ENCODE assay signal across 23 mouse cellular contexts in genomic region chr6:112302814-112303383, GRCm38 (mm10). TPM values are rescaled to one million over a fixed set of nuclear protein-coding genes. Genes with fewer than 3 reads are reported as not detected.
DNase-seq lines count a peak whose midpoint lies in the region; ATAC-seq and TF ChIP-seq lines count a peak whose summit lies in the region.
"Had no signal": no experiment of that assay in that cellular context is flagged by ENCODE, and none has a peak within 500 bp of the region (broad histone marks: within the 10 kb centered on the region; RNA-seq: fewer than 3 reads in every experiment).

No protein-coding gene starts in this region.

- peaks cover 37% of the 10 kb centered on the region for H3K4me1 ChIP-seq in heart, embryonic 16.5 days (ENCODE audit: control insufficient read depth, insufficient read depth, low read length)
- H3K4me1 ChIP-seq in stomach, embryonic 14.5 days (ENCODE audit: control insufficient read depth, insufficient read depth, low read length): 0 out of 2 replicates have a peak, but pooled peaks cover 2% of the 10 kb centered on the region
- no peaks in the 10 kb centered on the region for H3K4me1 ChIP-seq in stomach, postnatal 0 days (replicated peaks; ENCODE audit: control insufficient read depth, insufficient read depth)
- H3K4me1 ChIP-seq: hindbrain, embryonic 12.5 days; midbrain, embryonic 13.5 days had no signal

- H3K9me3 ChIP-seq in heart, embryonic 16.5 days (replicated peaks; ENCODE audit: control insufficient read depth, low read length): no peaks in the 10 kb centered on the region
- H3K9me3 ChIP-seq in stomach, embryonic 14.5 days (ENCODE audit: control insufficient read depth, low read depth, low read length): no peaks in the 10 kb centered on the region
- no peaks in the 10 kb centered on the region for H3K9me3 ChIP-seq in stomach, postnatal 0 days (ENCODE audit: control insufficient read depth, low read length)
- H3K9me3 ChIP-seq: embryonic facial prominence, embryonic 15.5 days; hindbrain, embryonic 12.5 days; midbrain, embryonic 13.5 days; stomach, embryonic 15.5 days had no signal

- H3K27me3 ChIP-seq in heart, embryonic 16.5 days (ENCODE audit: control insufficient read depth, insufficient read depth, low read length): no peaks in the 10 kb centered on the region
- no peaks in the 10 kb centered on the region for H3K27me3 ChIP-seq in stomach, embryonic 14.5 days (ENCODE audit: control insufficient read depth, insufficient read depth, low read length)
- no peaks in the 10 kb centered on the region for H3K27me3 ChIP-seq in stomach, postnatal 0 days (ENCODE audit: control insufficient read depth, insufficient read depth, low read length)
- H3K27me3 ChIP-seq: embryonic facial prominence, embryonic 15.5 days; hindbrain, embryonic 12.5 days; midbrain, embryonic 13.5 days; Patski; stomach, embryonic 15.5 days had no signal

- 55% methylated on average over 9 of the region's 9 CpGs for WGBS in heart, embryonic 16.5 days
- WGBS in stomach, embryonic 14.5 days: 62% methylated on average over 9 of the region's 9 CpGs
- WGBS in stomach, postnatal 0 days: 62% methylated on average over 9 of the region's 9 CpGs

- peak; percentile 24 for DNase-seq in gastrocnemius, adult 2 months
- no peak for DNase-seq in gastrocnemius, postnatal 4 days (ENCODE audit: low spot score in 2 of 2)
- DNase-seq in heart, postnatal 25 days (ENCODE audit: low spot score): no peak
- no peak for DNase-seq in stomach, postnatal 0 days (ENCODE audit: low spot score)
- no peak for DNase-seq in layer of hippocampus, adult 2 months (ENCODE audit: low spot score in 2 of 2)
- no peak for DNase-seq in ovary, postnatal 14 days (ENCODE audit: low spot score)
- DNase-seq: adrenal gland, adult 8-10 months; cerebellum, adult 11-12 months; cerebellum, postnatal 14 days; forebrain, postnatal 0 days; left cerebral cortex, postnatal 4 days; lung, embryonic 14.5 days; spleen, adult 18-20 months had no signal

- no peak for TF ChIP-seq CTCF in gastrocnemius, adult 2 months (IDR thresholded peaks at IDR 0.05)
- TF ChIP-seq CTCF in stomach, postnatal 0 days (IDR thresholded peaks at IDR 0.05; ENCODE audit: low read depth): no peak
- TF ChIP-seq CTCF in layer of hippocampus, adult 2 months (conservative IDR thresholded peaks at IDR 0.05): no peak

- peaks cover 9% of the 10 kb centered on the region; the same call in 1 of the 2 replicates for H3K36me3 ChIP-seq in heart, embryonic 16.5 days (ENCODE audit: control insufficient read depth, insufficient read depth)
- H3K36me3 ChIP-seq in stomach, embryonic 14.5 days (ENCODE audit: control insufficient read depth, insufficient read depth, low read length): no peaks in the 10 kb centered on the region
- no peaks in the 10 kb centered on the region for H3K36me3 ChIP-seq in stomach, postnatal 0 days (ENCODE audit: control insufficient read depth, insufficient read depth, low read length)
- H3K36me3 ChIP-seq: hindbrain, embryonic 12.5 days; midbrain, embryonic 13.5 days; stomach, embryonic 15.5 days had no signal

- intact Hi-C loops in gastrocnemius, adult 2 months (cut with DNase I): no loop called here
- intact Hi-C loops in heart, postnatal 25 days (cut with DNase I): loop anchor here (5.0 kb wide), 1 partner anchor 91 kb away; no protein-coding TSS in a partner anchor

- H3K4me2 ChIP-seq in heart, embryonic 16.5 days (ENCODE audit: low read depth, low read length): no peak overlapping the region
- H3K4me2 ChIP-seq in stomach, embryonic 14.5 days (replicated peaks; ENCODE audit: low read depth, low read length): no peak overlapping the region
- H3K4me2 ChIP-seq in stomach, postnatal 0 days (replicated peaks; ENCODE audit: low read depth): no peak overlapping the region
- H3K4me2 ChIP-seq: embryonic facial prominence, embryonic 15.5 days; hindbrain, embryonic 12.5 days; lung, embryonic 14.5 days; midbrain, embryonic 13.5 days; stomach, embryonic 15.5 days had no signal

- peak overlapping the region; percentile 16; the same call in 1 of the 2 replicates for H3K9ac ChIP-seq in heart, embryonic 16.5 days (ENCODE audit: low read length)
- H3K9ac ChIP-seq in stomach, embryonic 14.5 days (replicated peaks; ENCODE audit: low read depth, low read length): no peak overlapping the region
- no peak overlapping the region for H3K9ac ChIP-seq in stomach, postnatal 0 days (ENCODE audit: low read length)
- H3K9ac ChIP-seq: embryonic facial prominence, embryonic 15.5 days; forebrain, postnatal 0 days; hindbrain, embryonic 12.5 days; lung, embryonic 14.5 days; midbrain, embryonic 13.5 days; stomach, embryonic 15.5 days had no signal

- no peak for TF ChIP-seq EP300 in stomach, postnatal 0 days (optimal IDR thresholded peaks at IDR 0.05)

- no peak overlapping the region for H3K4me3 ChIP-seq in gastrocnemius, adult 2 months
- no peak overlapping the region for H3K4me3 ChIP-seq in heart, embryonic 16.5 days (ENCODE audit: low read length)
- no peak overlapping the region for H3K4me3 ChIP-seq in stomach, embryonic 14.5 days (ENCODE audit: low read depth, low read length)
- H3K4me3 ChIP-seq in stomach, postnatal 0 days (ENCODE audit: low read depth, low read length): no peak overlapping the region
- no peak overlapping the region for H3K4me3 ChIP-seq in layer of hippocampus, adult 2 months
- H3K4me3 ChIP-seq: embryonic facial prominence, embryonic 15.5 days; hindbrain, embryonic 12.5 days; midbrain, embryonic 13.5 days; myocyte; stomach, embryonic 15.5 days had no signal

- H3K27ac ChIP-seq in gastrocnemius, adult 2 months: peak overlapping the region; percentile 77
- H3K27ac ChIP-seq in heart, embryonic 16.5 days (ENCODE audit: low read length): peak overlapping the region; percentile 56; the same call in 1 of the 2 replicates
- H3K27ac ChIP-seq in stomach, embryonic 14.5 days (ENCODE audit: low read length): no peak overlapping the region
- H3K27ac ChIP-seq in stomach, postnatal 0 days (replicated peaks): no peak overlapping the region; the same call in 1 of the 2 replicates
- H3K27ac ChIP-seq in layer of hippocampus, adult 2 months: no peak overlapping the region
- H3K27ac ChIP-seq: hindbrain, embryonic 12.5 days; midbrain, embryonic 13.5 days; stomach, embryonic 15.5 days had no signal

- 0 out of 2 replicates have a peak, but pooled peaks have one; percentile 24 for ATAC-seq in heart, embryonic 16.5 days (replicated peaks; ENCODE audit: extremely low read depth, insufficient read depth, low FRiP score)
- ATAC-seq in stomach, embryonic 14.5 days (ENCODE audit: insufficient number of reproducible peaks, insufficient read depth, low FRiP score, low read depth): peak; percentile 35; the same call in 1 of the 2 replicates
- ATAC-seq in stomach, postnatal 0 days (ENCODE audit: low FRiP score, low TSS enrichment): no peak
- ATAC-seq: CD4-positive, CD25-positive, alpha-beta regulatory T cell, adult 4 months; forebrain, postnatal 0 days; inflammation-experienced regulatory T-cells, adult 6 months; midbrain, embryonic 13.5 days; Patski had no signal

RNA-seq across cellular contexts. Expression of gene Lmcd1, which starts 29.3 kb away (rescaled TPM):
- 100 to 1,000 TPM in 1 of 2 experiments, 10 to 100 TPM in 1; 70.8 to 175 TPM for total RNA-seq in gastrocnemius, adult 2 months (2021)
- total RNA-seq in gastrocnemius, postnatal 4 days (2021): 100 to 1,000 TPM; 111 to 137 TPM
- polyA plus RNA-seq in heart, embryonic 16.5 days (2015; fragmentation: Nextera tagmentation; extraction: Ambion mirVana): 58.0 and 60.2 TPM in 2 replicates
- total RNA-seq in heart, postnatal 25 days (2021): 10 to 100 TPM; 33.6 to 45.2 TPM
- polyA plus RNA-seq in stomach, embryonic 14.5 days (2014; fragmentation: Nextera tagmentation; extraction: Ambion mirVana): 6.9 and 10.8 TPM in 2 replicates
- polyA plus RNA-seq in stomach, postnatal 0 days (2015; fragmentation: Nextera tagmentation; extraction: Ambion mirVana): 12.5 and 13.2 TPM in 2 replicates
- 1 to 10 TPM; 6.2 to 7.3 TPM for total RNA-seq in layer of hippocampus, adult 2 months (2021)
- polyA plus RNA-seq: CD4-positive, CD25-positive, alpha-beta regulatory T cell, adult 4 months; inflammation-experienced regulatory T-cells, adult 6 months had no signal

Comparison
In these comparisons a context has a peak if more than half of its experiments do, and no peak if none do; other contexts are left out.
1. H3K27ac ChIP-seq: peak in gastrocnemius, adult 2 months (single experiment) and heart, embryonic 16.5 days (single experiment); none in stomach, embryonic 14.5 days (single experiment), stomach, postnatal 0 days (single experiment) and layer of hippocampus, adult 2 months (single experiment).
2. RNA of gene Lmcd1, which starts 29.3 kb away (total RNA-seq): 70.8 to 175 TPM in gastrocnemius, adult 2 months, 111 to 137 TPM in gastrocnemius, postnatal 4 days and 33.6 to 45.2 TPM in heart, postnatal 25 days; 6.2 to 7.3 TPM in layer of hippocampus, adult 2 months; every median in the first group is over 4 times any median in the second.